Mouse (Mus musculus) thymus, adult 2 months (tissue): Measurements from ENCODE around the gene Chdh. TPM values are rescaled to one million over a fixed set of nuclear protein-coding genes. Genes with fewer than 3 reads are reported as not detected.
A peak's percentile ranks its signal among the peaks of the same experiment; 100 is the strongest.

Experiments
- DNase-seq: peaks from one replicate; pipeline ENCODE4 v3.0.0; 2021
- H3K27ac ChIP-seq: fragments of 200-500 bp; 2 replicates; pipeline ENCODE4 v1.5.1; 2012; ENCODE audit warnings: low read length, control low read depth; ENCODE audit not compliant: control insufficient read depth, insufficient read depth
- H3K27me3 ChIP-seq: fragments of 200-500 bp; 2 replicates; pipeline ENCODE4 v1.6.1; 2012; ENCODE audit warnings: mild to moderate bottlenecking, low read length, moderate library complexity, mixed read lengths; ENCODE audit not compliant: control insufficient read depth, insufficient read depth
- H3K36me3 ChIP-seq: fragments of 200-500 bp; 2 replicates; pipeline ENCODE4 v1.6.1; 2012; ENCODE audit warnings: mild to moderate bottlenecking, low read length, moderate library complexity; ENCODE audit not compliant: control insufficient read depth, insufficient read depth
- H3K4me1 ChIP-seq: fragments of 200-500 bp; replicated peaks from 2 replicates; pipeline ENCODE4 v1.6.1; 2012; ENCODE audit warnings: low read length; ENCODE audit not compliant: control insufficient read depth, insufficient read depth
- H3K4me3 ChIP-seq: fragments of 200-500 bp; 2 replicates; pipeline ENCODE4 v1.5.1; 2012; ENCODE audit warnings: mild to moderate bottlenecking, low read length, control low read depth, moderate library complexity; ENCODE audit not compliant: control insufficient read depth, insufficient read depth
- CTCF ChIP-seq: fragments of 200-500 bp; IDR thresholded peaks from 2 replicates; pipeline ENCODE4 v1.5.1; 2012; ENCODE audit warnings: mild to moderate bottlenecking, control low read depth, low read length, moderate library complexity, borderline replicate concordance; ENCODE audit not compliant: control insufficient read depth, poor library complexity, insufficient read depth; ENCODE audit errors: extremely low read depth
- POLR2A ChIP-seq: fragments of 200-500 bp; IDR thresholded peaks from 2 replicates; pipeline ENCODE4 v1.6.1; 2012; ENCODE audit warnings: mild to moderate bottlenecking, low read length, control low read depth, moderate library complexity; ENCODE audit not compliant: control insufficient read depth, poor library complexity, insufficient read depth; ENCODE audit errors: extremely low read depth
- WGBS: fragments of 180-500 bp; shearing (Covaris S2); methylation state at CpG from one replicate; pipeline ENCODE4 v1.1.7; 2018; 5-methylcytosine and 5-hydroxymethylcytosine counted together
- polyA plus RNA-seq: library from polyadenylated mRNA; depleted of rRNA; stranded (reverse); fragments of >200 nt; gene quantifications from 2 replicates; pipeline ENCODE4 v1.2.3, GENCODE M21; 2012; rRNA removed

Chdh gene
- 51.3 and 59.5 TPM in 2 replicates for polyA plus RNA-seq

DNA sequence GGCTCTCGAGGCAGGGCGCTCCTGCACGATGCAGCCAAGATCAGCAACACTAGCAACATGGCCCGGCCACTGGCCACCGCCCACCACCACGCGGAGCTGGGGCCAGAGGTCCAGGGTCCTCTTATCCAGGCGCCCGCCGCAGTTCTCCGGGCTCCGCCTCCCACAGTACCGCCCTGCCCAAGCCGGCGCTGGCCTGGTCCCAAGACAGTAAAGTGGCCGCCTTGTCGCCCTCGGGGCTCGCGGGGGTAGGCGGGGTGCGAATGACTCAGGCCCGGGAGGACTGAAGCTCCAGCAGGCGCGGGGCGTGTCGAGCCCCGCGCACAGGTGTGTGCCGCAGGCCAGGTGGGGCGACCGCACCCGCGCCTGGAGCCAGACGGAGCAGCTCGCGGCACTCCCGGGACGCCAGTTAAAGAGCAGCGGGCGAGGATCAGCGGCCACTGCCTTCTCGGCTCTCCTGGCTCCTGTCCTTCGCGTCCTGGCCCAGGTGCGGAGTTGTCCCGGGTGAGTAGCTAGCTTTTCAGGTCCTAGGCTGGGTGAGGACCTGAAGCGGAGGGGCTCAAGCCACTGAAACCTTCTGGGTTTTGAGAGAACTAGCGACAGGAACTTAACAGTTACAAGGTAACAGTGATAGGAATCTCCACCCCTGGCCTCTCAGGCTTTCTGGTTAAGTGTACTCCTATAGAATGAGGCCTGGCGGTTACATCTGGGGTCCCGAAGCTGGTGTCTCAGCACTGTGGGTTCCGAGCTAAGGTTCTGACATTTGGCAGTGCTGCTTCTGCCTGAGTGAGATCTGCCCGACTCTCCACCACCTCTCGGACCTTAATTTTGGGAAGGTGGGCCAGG lies at the start of gene Chdh, which contains the start of gene Il17rb:
Chdh (plus strand) TSS at position 291 of the 843 bp plus-strand sequence.
Il17rb (minus strand) TSS at position 164 of the 843 bp plus-strand sequence.
- Histone ChIP-seq H3K27ac (peak within 1 kb of the TSS; percentile 87), H3K4me3 (peak within 1 kb of the TSS; percentile 64), H3K36me3 (no peaks in the 10 kb centered on the region), H3K4me1 (peaks cover 66% of the 10 kb centered on the region), H3K27me3 (no peaks in the 10 kb centered on the region)
- TF ChIP-seq POLR2A (no peak), CTCF (no peak)
- DNase-seq = peak; percentile 44
- under 1% methylated on average over 54 of the region's 54 CpGs for WGBS

DNA sequence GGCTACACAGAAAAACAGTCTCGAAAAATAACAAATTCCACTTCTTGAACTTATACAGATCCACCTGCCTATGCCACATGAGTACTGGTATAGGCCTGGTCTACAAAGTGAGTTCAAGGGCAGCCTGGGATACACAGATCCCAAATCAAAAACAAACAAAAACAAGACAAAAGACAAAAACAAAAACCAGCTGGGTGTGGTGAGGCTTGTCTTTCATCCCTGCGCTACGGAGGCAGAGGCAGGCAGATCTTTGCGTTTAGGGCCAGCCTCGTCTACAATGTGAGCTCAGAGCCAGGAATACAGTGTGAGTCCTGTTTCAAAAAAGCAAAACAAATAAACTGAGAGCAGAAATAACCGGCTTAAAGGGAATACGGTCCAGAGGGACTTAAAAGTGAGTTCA lies 41.2 kb upstream of the Chdh start:
- Histone ChIP-seq H3K4me1 (peaks cover 11% of the 10 kb centered on the region), H3K27ac (peak overlapping the region; percentile 53), H3K27me3 (no peaks in the 10 kb centered on the region), H3K36me3 (peaks cover 17% of the 10 kb centered on the region), H3K4me3 (peak overlapping the region; percentile 73)
- DNase-seq = no peak
- TF ChIP-seq CTCF (no peak), POLR2A (no peak)
- 69% methylated on average over 7 of the region's 7 CpGs for WGBS

DNA sequence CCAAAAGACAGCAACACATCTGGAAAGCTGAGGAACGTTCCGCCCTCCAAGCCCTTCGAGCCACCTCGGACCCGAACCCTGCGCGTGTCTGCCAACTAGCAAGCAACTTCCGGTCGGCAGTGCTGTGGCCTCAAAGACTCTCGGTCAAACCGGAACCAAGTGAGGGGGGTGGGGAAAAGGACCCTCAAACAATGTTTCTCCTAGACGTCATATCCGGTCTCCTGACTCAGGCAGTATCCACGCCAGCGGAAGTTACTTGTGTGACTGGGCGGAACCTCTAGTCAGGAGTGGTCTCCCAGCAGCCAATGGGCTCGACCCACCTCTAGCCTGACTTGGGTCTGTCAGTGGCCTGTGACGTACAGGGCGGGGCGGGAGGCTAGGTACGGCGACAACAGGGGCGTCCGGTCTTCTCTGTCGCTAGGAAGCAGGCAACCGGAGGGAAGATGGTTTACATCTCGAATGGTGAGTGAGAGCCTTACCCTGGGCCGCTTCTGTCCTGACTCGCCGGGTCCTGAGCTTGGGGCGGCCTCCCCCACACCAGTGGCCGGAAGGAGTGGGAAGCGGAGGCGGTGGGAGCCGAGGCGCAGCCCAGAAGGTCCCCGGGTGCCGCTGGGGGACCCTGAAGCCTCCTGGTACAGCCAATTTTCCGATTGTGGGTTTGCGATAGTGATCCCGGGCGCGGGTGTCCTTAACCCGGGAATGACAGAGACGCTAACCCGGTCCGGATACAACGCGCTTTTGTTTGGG lies 40.6 kb upstream of the Chdh start, which contains the start of gene Selenok:
Selenok (plus strand) TSS at position 234 of the 747 bp plus-strand sequence.
- Histone ChIP-seq H3K27me3 (no peaks in the 10 kb centered on the region), H3K4me1 (peaks cover 11% of the 10 kb centered on the region), H3K4me3 (peak within 1 kb of the TSS; percentile 73), H3K36me3 (peaks cover 23% of the 10 kb centered on the region), H3K27ac (peak within 1 kb of the TSS; percentile 53)
- under 1% methylated on average over 49 of the region's 49 CpGs for WGBS
- peak; percentile 92 for DNase-seq
- TF ChIP-seq POLR2A (peak; percentile 88), CTCF (no peak)

DNA sequence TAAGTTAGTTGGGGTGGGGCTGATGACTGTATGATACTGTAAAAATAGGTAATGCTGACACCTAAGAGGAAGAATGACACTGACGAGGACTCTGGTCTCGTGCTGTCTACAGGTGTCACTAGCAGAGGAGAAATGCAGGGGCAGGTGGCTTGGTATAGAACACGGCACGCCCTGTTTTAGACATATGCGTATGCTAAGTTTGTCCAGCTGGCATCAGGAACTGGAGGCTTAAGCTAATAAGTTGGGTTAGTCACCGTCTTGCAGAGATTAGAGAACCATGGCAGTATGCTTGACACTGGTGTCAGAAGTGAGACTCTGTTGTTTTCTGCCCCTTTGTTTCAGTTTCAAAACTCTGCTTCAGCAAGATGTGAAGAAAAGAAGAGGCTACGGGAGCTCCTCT lies 37.4 kb upstream of the Chdh start:
- DNase-seq = no peak
- TF ChIP-seq POLR2A = no peak
- no peak for TF ChIP-seq CTCF
- Histone ChIP-seq H3K27ac (no peak overlapping the region), H3K4me1 (peaks cover 11% of the 10 kb centered on the region), H3K36me3 (peaks cover 37% of the 10 kb centered on the region), H3K27me3 (no peaks in the 10 kb centered on the region), H3K4me3 (no peak overlapping the region)
- WGBS = 96% methylated on average over 7 of the region's 7 CpGs

DNA sequence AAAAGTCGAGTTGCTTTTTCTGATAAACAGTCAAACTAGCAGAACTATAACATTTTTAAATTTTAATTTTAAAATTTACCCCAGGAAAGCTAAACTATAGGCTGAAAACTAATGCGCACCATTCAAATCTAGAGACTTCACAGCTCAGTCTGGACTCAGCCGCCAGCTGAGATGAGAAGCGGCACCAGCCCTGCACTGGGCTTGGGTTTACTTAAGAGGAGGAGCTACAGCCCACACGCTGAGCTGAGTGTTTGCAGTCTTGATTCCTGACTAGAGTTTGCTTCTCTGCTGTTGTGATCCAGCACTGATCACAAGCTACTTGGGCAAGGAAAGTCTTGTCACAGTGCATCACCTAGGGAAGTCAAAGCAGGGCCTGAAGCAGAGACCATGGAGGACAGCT lies 36.8 kb upstream of the Chdh start:
- 96% methylated on average over 5 of the region's 5 CpGs for WGBS
- Histone ChIP-seq H3K36me3 (peaks cover 37% of the 10 kb centered on the region), H3K4me3 (no peak overlapping the region), H3K27ac (no peak overlapping the region), H3K4me1 (peaks cover 11% of the 10 kb centered on the region), H3K27me3 (no peaks in the 10 kb centered on the region)
- no peak for DNase-seq
- TF ChIP-seq POLR2A (no peak), CTCF (no peak)

DNA sequence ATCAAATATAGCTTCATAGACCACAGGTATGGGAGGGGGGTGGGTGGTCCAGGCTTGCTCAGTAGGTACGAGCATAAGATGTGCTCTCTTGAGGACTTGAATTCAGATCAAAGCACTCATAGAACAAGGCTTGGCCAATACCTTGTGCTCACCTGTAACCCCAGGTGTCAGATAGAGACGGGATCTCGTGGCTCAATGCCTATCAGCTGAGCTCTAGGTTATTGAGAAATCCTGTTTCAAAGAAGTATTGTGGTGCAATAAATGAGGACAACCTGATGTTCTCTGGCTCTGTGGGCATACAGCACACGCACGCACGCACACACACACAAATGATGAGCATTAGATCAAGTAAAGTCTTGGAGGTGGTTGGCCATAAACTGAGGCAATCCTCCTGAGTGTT lies 31.9 kb upstream of the Chdh start:
- H3K36me3 ChIP-seq = peaks cover 37% of the 10 kb centered on the region
- DNase-seq = no peak
- TF ChIP-seq POLR2A (no peak), CTCF (no peak)
- H3K27me3 ChIP-seq = no peaks in the 10 kb centered on the region
- no peak overlapping the region for H3K4me3 ChIP-seq
- H3K4me1 ChIP-seq = peaks cover 3% of the 10 kb centered on the region
- WGBS = 95% methylated on average over 6 of the region's 6 CpGs
- H3K27ac ChIP-seq = no peak overlapping the region
